Mouse (Mus musculus): ENCODE measurements around the gene Chrm4. TPM values are rescaled to one million over a fixed set of nuclear protein-coding genes. Genes with fewer than 3 reads are reported as not detected.

The Chrm4 gene
- polyA plus RNA-seq, 1 experiment, result 0.13 TPM

- Histone ChIP-seq H3K4me3 (replicated peaks; ENCODE audit: extremely low read depth, low read depth, low read length) (no peak overlapping the region), H3K4me1 (ENCODE audit: control insufficient read depth, insufficient read depth, low read length) (peaks cover 3% of the 10 kb centered on the region)
- no peak for DNase-seq
- no peak for TF ChIP-seq CTCF (IDR thresholded peaks at IDR 0.05; ENCODE audit: insufficient read depth, low read length)
- TF ChIP-seq POLR2A (IDR thresholded peaks at IDR 0.05; ENCODE audit: borderline replicate concordance, extremely low read depth, low read depth, low read length), result no peak
- WGBS, result 86% methylated on average over 15 of the region's 15 CpGs
Observed at GRCm38 (mm10) chr2:91939303-91939935, 12.4 kb downstream of the Chrm4 start.

- WGBS, result 71% methylated on average over 6 of the region's 6 CpGs
- H3K4me1 ChIP-seq (ENCODE audit: control insufficient read depth, insufficient read depth, low read length), result peaks cover 16% of the 10 kb centered on the region
- no peak for DNase-seq
- no peak for TF ChIP-seq CTCF (IDR thresholded peaks at IDR 0.05; ENCODE audit: insufficient read depth, low read length)
- TF ChIP-seq POLR2A (IDR thresholded peaks at IDR 0.05; ENCODE audit: borderline replicate concordance, extremely low read depth, low read depth, low read length), result no peak
- H3K4me3 ChIP-seq (replicated peaks; ENCODE audit: extremely low read depth, low read depth, low read length), result no peak overlapping the region
Observed at GRCm38 (mm10) chr2:91942356-91942755, 15.3 kb downstream of the Chrm4 start.

- Histone ChIP-seq H3K4me3 (replicated peaks; ENCODE audit: extremely low read depth, low read depth, low read length) (no peak overlapping the region), H3K4me1 (ENCODE audit: control insufficient read depth, insufficient read depth, low read length) (peaks cover 34% of the 10 kb centered on the region)
- TF ChIP-seq CTCF (IDR thresholded peaks at IDR 0.05; ENCODE audit: insufficient read depth, low read length) (peak; percentile 97), POLR2A (IDR thresholded peaks at IDR 0.05; ENCODE audit: borderline replicate concordance, extremely low read depth, low read depth, low read length) (no peak)
- 43% methylated on average over 13 of the region's 13 CpGs for WGBS
- DNase-seq, result peak; percentile 82
Observed at GRCm38 (mm10) chr2:91944170-91944950, 17.3 kb downstream of the Chrm4 start.

- no peak for DNase-seq
- no peak within 1 kb of the TSS for H3K4me3 ChIP-seq (replicated peaks; ENCODE audit: extremely low read depth, low read depth, low read length)
- H3K4me1 ChIP-seq (ENCODE audit: control insufficient read depth, insufficient read depth, low read length), result peaks cover 44% of the 10 kb centered on the region
- 87% methylated on average over 18 of the region's 18 CpGs for WGBS
- TF ChIP-seq CTCF (IDR thresholded peaks at IDR 0.05; ENCODE audit: insufficient read depth, low read length) (no peak), POLR2A (IDR thresholded peaks at IDR 0.05; ENCODE audit: borderline replicate concordance, extremely low read depth, low read depth, low read length) (no peak)
Observed at GRCm38 (mm10) chr2:91945483-91945882, 18.4 kb downstream of the Chrm4 start, which contains the start of gene Gm9821. Gene Gm9821, plus strand, starts transcription at chr2:91945703.

- DNase-seq, result no peak
- TF ChIP-seq POLR2A (IDR thresholded peaks at IDR 0.05; ENCODE audit: borderline replicate concordance, extremely low read depth, low read depth, low read length) (no peak), CTCF (IDR thresholded peaks at IDR 0.05; ENCODE audit: insufficient read depth, low read length) (no peak)
- peaks cover 51% of the 10 kb centered on the region for H3K4me1 ChIP-seq (ENCODE audit: control insufficient read depth, insufficient read depth, low read length)
- H3K4me3 ChIP-seq (replicated peaks; ENCODE audit: extremely low read depth, low read depth, low read length), result no peak overlapping the region
- 33% methylated on average over 6 of the region's 6 CpGs for WGBS
Observed at GRCm38 (mm10) chr2:91946836-91947235, 19.8 kb downstream of the Chrm4 start.

GRCm38 (mm10) chr2:91947397-91948150 lies 20.5 kb downstream of the Chrm4 start:
- Histone ChIP-seq H3K4me1 (ENCODE audit: control insufficient read depth, insufficient read depth, low read length) (peaks cover 51% of the 10 kb centered on the region), H3K4me3 (replicated peaks; ENCODE audit: extremely low read depth, low read depth, low read length) (peak overlapping the region; percentile 2)
- no peak for DNase-seq
- 45% methylated on average over 11 of the region's 11 CpGs for WGBS
- TF ChIP-seq CTCF (IDR thresholded peaks at IDR 0.05; ENCODE audit: insufficient read depth, low read length), result no peak
- no peak for TF ChIP-seq POLR2A (IDR thresholded peaks at IDR 0.05; ENCODE audit: borderline replicate concordance, extremely low read depth, low read depth, low read length)

- WGBS, result 48% methylated on average over 6 of the region's 6 CpGs
- TF ChIP-seq CTCF (IDR thresholded peaks at IDR 0.05; ENCODE audit: insufficient read depth, low read length), result no peak
- DNase-seq, result no peak
- peak overlapping the region; percentile 2 for H3K4me3 ChIP-seq (replicated peaks; ENCODE audit: extremely low read depth, low read depth, low read length)
- H3K4me1 ChIP-seq (ENCODE audit: control insufficient read depth, insufficient read depth, low read length), result peaks cover 54% of the 10 kb centered on the region
Observed at GRCm38 (mm10) chr2:91948151-91948509, 21.1 kb downstream of the Chrm4 start.

- no peak for DNase-seq
- Histone ChIP-seq H3K4me1 (ENCODE audit: control insufficient read depth, insufficient read depth, low read length) (peaks cover 58% of the 10 kb centered on the region), H3K4me3 (replicated peaks; ENCODE audit: extremely low read depth, low read depth, low read length) (no peak overlapping the region)
- WGBS, result 39% methylated on average over 3 of the region's 3 CpGs
- TF ChIP-seq POLR2A (IDR thresholded peaks at IDR 0.05; ENCODE audit: borderline replicate concordance, extremely low read depth, low read depth, low read length) (no peak), CTCF (IDR thresholded peaks at IDR 0.05; ENCODE audit: insufficient read depth, low read length) (no peak)
Observed at GRCm38 (mm10) chr2:91948792-91949241, 21.8 kb downstream of the Chrm4 start.

- peak overlapping the region; percentile 4 for H3K4me3 ChIP-seq (replicated peaks; ENCODE audit: extremely low read depth, low read depth, low read length)
- WGBS, result 39% methylated on average over 17 of the region's 17 CpGs
- TF ChIP-seq CTCF (IDR thresholded peaks at IDR 0.05; ENCODE audit: insufficient read depth, low read length), result no peak
- TF ChIP-seq POLR2A (IDR thresholded peaks at IDR 0.05; ENCODE audit: borderline replicate concordance, extremely low read depth, low read depth, low read length), result no peak
- peaks cover 60% of the 10 kb centered on the region for H3K4me1 ChIP-seq (ENCODE audit: control insufficient read depth, insufficient read depth, low read length)
- no peak for DNase-seq
Observed at GRCm38 (mm10) chr2:91949411-91950274, 22.6 kb downstream of the Chrm4 start.
